Mouse (Mus musculus): ENCODE data around the gene Gorasp2. TPM values are rescaled to one million over a fixed set of nuclear protein-coding genes. Genes with fewer than 3 reads are reported as not detected.

The Gorasp2 gene
- total RNA-seq, 1 experiment, result 55.2 TPM

GRCm38 (mm10) chr2:70669896-70670295, 8.5 kb downstream of the Gorasp2 start:
- TF ChIP-seq ZC3H11A (IDR thresholded peaks at IDR 0.05; ENCODE audit: borderline replicate concordance, low read depth, low read length) (no peak), CHD2 (IDR thresholded peaks at IDR 0.05; ENCODE audit: low read depth, low read length) (no peak), ZNF384 (IDR thresholded peaks at IDR 0.05; ENCODE audit: low read depth, low read length) (no peak), HCFC1 (IDR thresholded peaks at IDR 0.05; ENCODE audit: borderline replicate concordance, insufficient read depth, low read length) (no peak), MAFK (IDR thresholded peaks at IDR 0.05; ENCODE audit: insufficient read depth, low read depth, low read length) (no peak)
- no peak for DNase-seq (ENCODE audit: low read depth, low spot score)
- in situ Hi-C loops (cut with MboI; ENCODE audit: low sequenced_read_pairs in 2 of 2, unreplicated experiment in 2 of 2), result no loop called here
- Histone ChIP-seq H3K9ac (ENCODE audit: insufficient read depth, low read depth, low read length, poor library complexity, severe bottlenecking) (no peak overlapping the region), H3K27ac (ENCODE audit: insufficient read depth, low read depth, low read length, poor library complexity, severe bottlenecking) (no peak overlapping the region), H3K9me3 (ENCODE audit: control insufficient read depth, insufficient read depth, low read depth, low read length) (no peaks in the 10 kb centered on the region), H3K4me1 (ENCODE audit: control insufficient read depth in 2 of 2, insufficient read depth in 2 of 2, low read length in 2 of 2, poor library complexity in 1 of 2) (no peaks in the 10 kb centered on the region), H3K36me3 (ENCODE audit: control insufficient read depth, insufficient read depth, low read length, poor library complexity, severe bottlenecking) (no peaks in the 10 kb centered on the region), H3K4me3 (ENCODE audit: insufficient read depth in 1 of 2, low read depth in 1 of 2, low read length in 2 of 2, poor library complexity in 1 of 2, severe bottlenecking in 1 of 2) (no peak overlapping the region)

GRCm38 (mm10) chr2:70672476-70672875, 11.1 kb downstream of the Gorasp2 start:
- DNase-seq (ENCODE audit: low read depth, low spot score), result no peak
- in situ Hi-C loops (cut with MboI; ENCODE audit: low sequenced_read_pairs in 2 of 2, unreplicated experiment in 2 of 2), result no loop called here
- no peaks in the 10 kb centered on the region; the same call in 1 of the 2 replicates for H3K36me3 ChIP-seq (ENCODE audit: control insufficient read depth, insufficient read depth, low read length, poor library complexity, severe bottlenecking)
- no peaks in the 10 kb centered on the region; a peak in 1 of 4 replicates for H3K4me1 ChIP-seq (ENCODE audit: control insufficient read depth in 2 of 2, insufficient read depth in 2 of 2, low read length in 2 of 2, poor library complexity in 1 of 2)
- H3K9me3 ChIP-seq (ENCODE audit: control insufficient read depth, insufficient read depth, low read depth, low read length), result no peaks in the 10 kb centered on the region
- H3K27ac ChIP-seq (ENCODE audit: insufficient read depth, low read depth, low read length, poor library complexity, severe bottlenecking), result no peak overlapping the region
- TF ChIP-seq MAFK (IDR thresholded peaks at IDR 0.05; ENCODE audit: insufficient read depth, low read depth, low read length) (no peak), ZNF384 (IDR thresholded peaks at IDR 0.05; ENCODE audit: low read depth, low read length) (no peak), CHD2 (IDR thresholded peaks at IDR 0.05; ENCODE audit: low read depth, low read length) (no peak), ZC3H11A (IDR thresholded peaks at IDR 0.05; ENCODE audit: borderline replicate concordance, low read depth, low read length) (no peak), HCFC1 (IDR thresholded peaks at IDR 0.05; ENCODE audit: borderline replicate concordance, insufficient read depth, low read length) (no peak)
- H3K4me3 ChIP-seq (ENCODE audit: insufficient read depth in 1 of 2, low read depth in 1 of 2, low read length in 2 of 2, poor library complexity in 1 of 2, severe bottlenecking in 1 of 2), result no peak overlapping the region
- no peak overlapping the region for H3K9ac ChIP-seq (ENCODE audit: insufficient read depth, low read depth, low read length, poor library complexity, severe bottlenecking)

- H3K4me3 ChIP-seq (ENCODE audit: insufficient read depth in 1 of 2, low read depth in 1 of 2, low read length in 2 of 2, poor library complexity in 1 of 2, severe bottlenecking in 1 of 2), result no peak overlapping the region
- DNase-seq (ENCODE audit: low read depth, low spot score), result no peak
- TF ChIP-seq CHD2 (IDR thresholded peaks at IDR 0.05; ENCODE audit: low read depth, low read length) (no peak), HCFC1 (IDR thresholded peaks at IDR 0.05; ENCODE audit: borderline replicate concordance, insufficient read depth, low read length) (no peak), ZNF384 (IDR thresholded peaks at IDR 0.05; ENCODE audit: low read depth, low read length) (no peak)
- no peaks in the 10 kb centered on the region; a peak in 1 of 4 replicates for H3K4me1 ChIP-seq (ENCODE audit: control insufficient read depth in 2 of 2, insufficient read depth in 2 of 2, low read length in 2 of 2, poor library complexity in 1 of 2)
- peaks cover 6% of the 10 kb centered on the region for H3K36me3 ChIP-seq (ENCODE audit: control insufficient read depth, insufficient read depth, low read length, poor library complexity, severe bottlenecking)
- in situ Hi-C loops (cut with MboI; ENCODE audit: low sequenced_read_pairs in 2 of 2, unreplicated experiment in 2 of 2), result no loop called here
- no peak overlapping the region for H3K9ac ChIP-seq (ENCODE audit: insufficient read depth, low read depth, low read length, poor library complexity, severe bottlenecking)
- no peaks in the 10 kb centered on the region for H3K9me3 ChIP-seq (ENCODE audit: control insufficient read depth, insufficient read depth, low read depth, low read length)
- H3K27ac ChIP-seq (ENCODE audit: insufficient read depth, low read depth, low read length, poor library complexity, severe bottlenecking), result no peak overlapping the region
Measured at GRCm38 (mm10) chr2:70673445-70674126, 12.2 kb downstream of the Gorasp2 start.

GRCm38 (mm10) chr2:70682324-70682723, 20.9 kb downstream of the Gorasp2 start:
- DNase-seq (ENCODE audit: low read depth, low spot score), result no peak
- peaks cover 35% of the 10 kb centered on the region for H3K36me3 ChIP-seq (ENCODE audit: control insufficient read depth, insufficient read depth, low read length, poor library complexity, severe bottlenecking)
- H3K4me1 ChIP-seq (ENCODE audit: control insufficient read depth in 2 of 2, insufficient read depth in 2 of 2, low read length in 2 of 2, poor library complexity in 1 of 2), result no peaks in the 10 kb centered on the region
- in situ Hi-C loops (cut with MboI; ENCODE audit: low sequenced_read_pairs in 2 of 2, unreplicated experiment in 2 of 2), result no loop called here
- H3K27ac ChIP-seq (ENCODE audit: insufficient read depth, low read depth, low read length, poor library complexity, severe bottlenecking), result no peak overlapping the region
- H3K9me3 ChIP-seq (ENCODE audit: control insufficient read depth, insufficient read depth, low read depth, low read length), result no peaks in the 10 kb centered on the region
- no peak overlapping the region for H3K4me3 ChIP-seq (ENCODE audit: insufficient read depth in 1 of 2, low read depth in 1 of 2, low read length in 2 of 2, poor library complexity in 1 of 2, severe bottlenecking in 1 of 2)
- no peak overlapping the region for H3K9ac ChIP-seq (ENCODE audit: insufficient read depth, low read depth, low read length, poor library complexity, severe bottlenecking)
- TF ChIP-seq CHD2 (IDR thresholded peaks at IDR 0.05; ENCODE audit: low read depth, low read length), result no peak
- no peak for TF ChIP-seq MAFK (IDR thresholded peaks at IDR 0.05; ENCODE audit: insufficient read depth, low read depth, low read length)
- no peak for TF ChIP-seq HCFC1 (IDR thresholded peaks at IDR 0.05; ENCODE audit: borderline replicate concordance, insufficient read depth, low read length)
- no peak for TF ChIP-seq ZNF384 (IDR thresholded peaks at IDR 0.05; ENCODE audit: low read depth, low read length)

Measured in ES-E14 (cell line).